Mouse (Mus musculus) heart, embryonic 16.5 days (tissue): ENCODE results near the gene Arid1a. TPM values are rescaled to one million over a fixed set of nuclear protein-coding genes. Genes with fewer than 3 reads are reported as not detected.
"Not testable (repeated sequence)": the region's sequence is repeated elsewhere in the genome, so short reads cannot be mapped to it uniquely, and the experiment has no call there.

Experiments used
- ATAC-seq: fragments of 200-750 bp; cut with Nextera tagmentation; replicated peaks from 2 replicates; pipeline ENCODE4 v1.8.0; 2017; ENCODE audit warnings: moderate number of reproducible peaks; ENCODE audit not compliant: insufficient read depth, low FRiP score; ENCODE audit errors: extremely low read depth
- H3K27ac ChIP-seq: fragments of 300-500 bp; sonication (generic); 2 replicates; pipeline ENCODE4 v1.5.1; 2014; ENCODE audit warnings: mild to moderate bottlenecking, low read length, control low read depth, moderate library complexity
- H3K27me3 ChIP-seq: fragments of 300-500 bp; sonication (generic); 2 replicates; pipeline ENCODE4 v1.6.1; 2014; ENCODE audit warnings: low read length, mixed read lengths; ENCODE audit not compliant: control insufficient read depth, insufficient read depth
- H3K36me3 ChIP-seq: fragments of 300-500 bp; sonication (generic); 2 replicates; pipeline ENCODE4 v1.6.1; 2014; ENCODE audit not compliant: control insufficient read depth, insufficient read depth
- H3K4me1 ChIP-seq: fragments of 300-500 bp; sonication (generic); 2 replicates; pipeline ENCODE4 v1.6.1; 2014; ENCODE audit warnings: low read length, mixed read lengths; ENCODE audit not compliant: control insufficient read depth, insufficient read depth
- H3K4me2 ChIP-seq: fragments of 300-500 bp; sonication (generic); 2 replicates; pipeline ENCODE4 v1.6.1; 2014; ENCODE audit warnings: low read depth, mild to moderate bottlenecking, control low read depth, low read length
- H3K4me3 ChIP-seq: fragments of 300-500 bp; sonication (generic); 2 replicates; pipeline ENCODE4 v1.5.1; 2014; ENCODE audit warnings: mild to moderate bottlenecking, control low read depth, low read length
- H3K9ac ChIP-seq: fragments of 300-500 bp; sonication (generic); 2 replicates; pipeline ENCODE4 v1.6.1; 2014; ENCODE audit warnings: low read length, control low read depth
- H3K9me3 ChIP-seq: fragments of 300-500 bp; sonication (generic); replicated peaks from 2 replicates; pipeline ENCODE4 v1.6.1; 2016; ENCODE audit warnings: low read length; ENCODE audit not compliant: control insufficient read depth
- WGBS: fragments of 180-500 bp; shearing (Covaris S2); extraction: QIAGEN DNeasy Blood & Tissue Kit; methylation state at CpG from one replicate; pipeline ENCODE4 v1.1.7; 2014; 5-methylcytosine and 5-hydroxymethylcytosine counted together
- polyA plus RNA-seq: library from polyadenylated mRNA; unstranded; fragments of >200 nt; fragmentation: Nextera tagmentation; extraction: Ambion mirVana; gene quantifications from 2 replicates; pipeline ENCODE4 v1.2.1, GENCODE M21; 2015

Arid1a gene
- polyA plus RNA-seq, 1 experiment from 2014 or later = 18.8 TPM

DNA sequence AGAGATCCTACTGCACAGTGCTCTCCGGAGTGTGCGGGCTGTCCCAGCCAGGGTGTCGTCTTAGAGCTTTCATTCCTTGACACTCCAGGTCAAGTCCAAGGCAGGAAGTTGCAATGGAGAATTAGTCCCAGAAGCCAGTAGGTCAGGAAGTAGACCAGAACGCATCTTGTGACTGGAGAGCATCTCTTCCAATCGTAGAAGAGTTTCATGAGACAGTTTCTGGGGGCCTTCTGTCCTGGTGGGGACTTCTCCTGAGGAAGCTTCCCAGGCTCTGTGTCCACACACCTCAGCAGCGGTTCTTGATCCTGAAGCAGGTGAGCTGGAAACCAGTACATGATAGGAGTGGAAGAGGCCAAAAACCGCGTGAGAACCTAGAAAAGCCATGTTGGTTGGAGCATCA, 94.1 kb downstream of the Arid1a start:
- Histone ChIP-seq H3K4me3 (no peak overlapping the region), H3K27ac (no peak overlapping the region), H3K36me3 (peaks cover 13% of the 10 kb centered on the region), H3K4me2 (no peak overlapping the region), H3K9ac (no peak overlapping the region), H3K4me1 (peaks cover 29% of the 10 kb centered on the region), H3K9me3 (no peaks in the 10 kb centered on the region), H3K27me3 (no peaks in the 10 kb centered on the region)
- WGBS = 84% methylated on average over 8 of the region's 8 CpGs
- no peak for ATAC-seq

DNA sequence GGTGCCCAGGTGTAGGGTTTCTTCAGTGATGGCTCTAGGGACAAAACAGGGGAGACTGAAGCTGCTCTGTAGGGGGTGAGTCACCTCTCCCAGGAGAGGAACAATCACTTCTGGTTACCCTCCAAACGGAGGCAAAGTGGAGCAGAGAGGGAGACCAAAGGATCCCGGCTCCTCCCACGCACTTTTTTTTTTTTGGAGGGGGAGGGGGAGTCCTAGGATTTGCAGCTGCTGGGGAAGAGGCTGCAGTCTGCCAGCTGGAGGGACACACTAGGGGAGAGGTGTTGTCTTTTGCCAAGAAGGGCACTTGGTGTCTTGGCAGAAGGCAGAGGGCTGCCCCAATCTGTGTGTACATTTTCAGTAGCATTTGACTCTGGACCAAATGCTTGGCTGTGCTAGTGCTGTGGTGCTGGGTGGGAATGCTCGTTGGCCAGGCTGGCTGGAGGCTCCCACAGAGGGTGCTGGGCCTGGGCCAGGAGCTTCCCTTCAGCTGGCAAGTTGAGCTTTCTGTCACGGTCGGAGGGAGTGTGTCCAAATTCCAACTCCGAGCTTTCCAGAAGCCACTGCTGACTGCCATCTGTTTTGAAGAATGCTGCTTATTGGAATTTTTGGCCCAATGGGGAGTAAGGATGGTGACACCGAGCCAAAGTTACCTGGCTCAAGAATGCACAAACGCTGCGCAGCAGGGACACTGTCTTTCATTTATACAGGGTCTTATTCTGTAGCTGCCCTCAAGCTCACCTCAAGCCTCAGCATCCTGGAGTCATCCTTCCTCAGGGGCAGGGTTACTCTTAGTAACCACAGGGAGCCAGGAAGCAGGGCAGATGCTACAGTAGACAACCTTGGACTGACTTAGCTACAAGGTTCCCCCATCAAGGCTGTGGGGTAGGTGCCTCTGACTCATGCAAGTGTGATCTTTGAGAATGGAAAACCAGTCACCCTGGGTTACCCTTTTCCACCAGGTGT, 96.1 kb downstream of the Arid1a start:
- Histone ChIP-seq H3K4me3 (peak overlapping the region; percentile 18), H3K36me3 (peaks cover 13% of the 10 kb centered on the region), H3K4me1 (peaks cover 27% of the 10 kb centered on the region), H3K9me3 (no peaks in the 10 kb centered on the region), H3K27ac (peak overlapping the region; percentile 90), H3K9ac (peak overlapping the region; percentile 46), H3K27me3 (no peaks in the 10 kb centered on the region), H3K4me2 (peak overlapping the region; percentile 55)
- peak; percentile 75 for ATAC-seq
- WGBS = 10% methylated on average over 10 of the region's 10 CpGs

DNA sequence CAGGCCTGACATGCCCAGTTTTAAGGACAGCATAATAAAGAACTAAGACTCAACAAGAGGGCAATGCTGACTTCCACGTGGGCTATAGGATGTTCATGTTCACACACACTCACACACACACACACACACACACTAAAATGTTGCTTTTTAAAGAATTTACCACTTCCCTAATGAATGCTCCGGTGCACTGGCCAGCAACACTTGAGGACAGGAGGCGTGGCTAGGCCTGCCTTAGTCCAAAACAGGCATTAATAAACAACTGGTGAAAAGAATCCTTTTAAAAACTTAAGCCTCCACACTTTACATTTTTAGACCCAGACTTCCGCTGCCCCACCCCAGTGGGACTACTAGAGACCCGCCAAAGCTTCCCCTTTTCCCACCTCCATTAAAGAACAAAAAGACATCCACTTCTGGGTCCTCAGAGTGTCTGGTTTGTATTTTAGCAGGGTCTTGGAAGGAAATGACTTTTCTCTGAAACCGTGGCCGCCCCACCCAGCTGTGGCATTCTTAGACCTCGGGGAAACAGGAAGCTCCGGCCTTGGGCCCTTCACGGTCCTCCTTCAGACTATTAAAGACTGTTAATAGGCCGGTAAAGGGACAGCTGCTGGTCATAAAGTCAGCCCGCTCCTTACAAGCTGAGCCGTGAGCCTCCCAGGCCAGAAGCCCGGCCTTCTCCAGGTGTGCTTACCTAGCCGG, 96.9 kb downstream of the Arid1a start:
- H3K36me3 ChIP-seq = peaks cover 9% of the 10 kb centered on the region; the same call in 1 of the 2 replicates
- no peaks in the 10 kb centered on the region for H3K27me3 ChIP-seq
- H3K27ac ChIP-seq = peak overlapping the region; percentile 90
- no peaks in the 10 kb centered on the region for H3K9me3 ChIP-seq
- peak overlapping the region; percentile 46 for H3K9ac ChIP-seq
- H3K4me2 ChIP-seq = peak overlapping the region; percentile 55
- peak; percentile 26; the same call in 1 of the 2 replicates for ATAC-seq
- peak overlapping the region; percentile 18 for H3K4me3 ChIP-seq
- peaks cover 27% of the 10 kb centered on the region for H3K4me1 ChIP-seq
- 15% methylated on average over 15 of the region's 15 CpGs for WGBS

- H3K9me3 ChIP-seq = no peaks in the 10 kb centered on the region
- peak overlapping the region; percentile 55; the same call in 1 of the 2 replicates for H3K4me2 ChIP-seq
- peaks cover 27% of the 10 kb centered on the region for H3K4me1 ChIP-seq
- no peak for ATAC-seq
- H3K36me3 ChIP-seq = 0 out of 2 replicates have a peak, but pooled peaks cover 6% of the 10 kb centered on the region
- H3K9ac ChIP-seq = no peak overlapping the region
- WGBS = 50% methylated on average over 2 of the region's 2 CpGs
- H3K27me3 ChIP-seq = no peaks in the 10 kb centered on the region
- peak overlapping the region; percentile 90 for H3K27ac ChIP-seq
- H3K4me3 ChIP-seq = no peak overlapping the region
Measured at GRCm38 (mm10) chr4:133658729-133659128, 97.8 kb downstream of the Arid1a start.

DNA sequence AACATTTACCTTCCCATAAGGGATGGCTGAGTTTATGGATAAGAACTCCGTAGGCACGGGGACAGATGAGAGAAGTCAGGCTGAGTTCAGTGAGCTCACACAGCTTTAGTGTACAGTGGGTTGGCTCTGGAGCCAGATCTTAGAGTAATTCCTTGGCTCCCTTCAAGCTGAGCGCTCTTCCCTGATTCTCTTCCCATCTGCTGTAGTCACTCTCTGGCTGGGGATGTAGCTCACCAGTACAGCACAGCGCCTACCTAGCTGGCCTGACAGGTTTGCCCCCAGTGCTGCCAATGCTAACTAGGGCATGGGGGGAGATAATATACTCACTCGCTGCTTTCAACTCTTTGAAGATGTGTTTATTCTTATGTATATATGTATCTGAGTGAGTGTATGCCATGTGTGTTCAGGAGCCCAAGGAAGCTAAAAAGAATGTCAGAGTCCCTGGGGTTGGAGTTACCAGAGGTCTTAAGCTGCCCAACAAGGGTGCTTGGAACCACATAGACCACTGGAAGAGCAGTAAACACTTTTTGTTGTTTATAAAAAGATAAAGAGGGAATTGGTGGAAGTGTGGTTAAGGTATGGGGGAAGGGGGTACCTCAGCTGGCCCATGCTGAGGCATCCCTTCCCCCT, 98.6 kb downstream of the Arid1a start:
- no peaks in the 10 kb centered on the region for H3K9me3 ChIP-seq
- H3K4me1 ChIP-seq = peaks cover 27% of the 10 kb centered on the region
- no peaks in the 10 kb centered on the region for H3K27me3 ChIP-seq
- H3K4me2 ChIP-seq = no peak overlapping the region
- H3K4me3 ChIP-seq = no peak overlapping the region
- ATAC-seq = no peak
- no peak overlapping the region for H3K27ac ChIP-seq
- 54% methylated on average over 5 of the region's 5 CpGs for WGBS
- H3K9ac ChIP-seq = no peak overlapping the region
- H3K36me3 ChIP-seq = 0 out of 2 replicates have a peak, but pooled peaks cover 6% of the 10 kb centered on the region

- no peak overlapping the region for H3K9ac ChIP-seq
- H3K36me3 ChIP-seq = 0 out of 2 replicates have a peak, but pooled peaks cover 2% of the 10 kb centered on the region
- WGBS = 21% methylated on average over 4 of the region's 4 CpGs
- peaks cover 27% of the 10 kb centered on the region for H3K4me1 ChIP-seq
- no peaks in the 10 kb centered on the region for H3K9me3 ChIP-seq
- H3K4me2 ChIP-seq = no peak overlapping the region
- H3K27ac ChIP-seq = no peak overlapping the region
- no peaks in the 10 kb centered on the region for H3K27me3 ChIP-seq
- H3K4me3 ChIP-seq = no peak overlapping the region
- no peak for ATAC-seq
Measured at GRCm38 (mm10) chr4:133656997-133657396, 99.6 kb downstream of the Arid1a start.

GRCm38 (mm10) chr4:133656294-133656693, 100.3 kb downstream of the Arid1a start:
- H3K27me3 ChIP-seq = no peaks in the 10 kb centered on the region
- H3K27ac ChIP-seq = no peak overlapping the region
- no peak overlapping the region for H3K4me2 ChIP-seq
- H3K9ac ChIP-seq = no peak overlapping the region
- peaks cover 26% of the 10 kb centered on the region for H3K4me1 ChIP-seq
- ATAC-seq = no peak
- H3K36me3 ChIP-seq = no peaks in the 10 kb centered on the region
- H3K4me3 ChIP-seq = no peak overlapping the region
- H3K9me3 ChIP-seq = no peaks in the 10 kb centered on the region
- WGBS = 67% methylated on average over 4 of the region's 4 CpGs

DNA sequence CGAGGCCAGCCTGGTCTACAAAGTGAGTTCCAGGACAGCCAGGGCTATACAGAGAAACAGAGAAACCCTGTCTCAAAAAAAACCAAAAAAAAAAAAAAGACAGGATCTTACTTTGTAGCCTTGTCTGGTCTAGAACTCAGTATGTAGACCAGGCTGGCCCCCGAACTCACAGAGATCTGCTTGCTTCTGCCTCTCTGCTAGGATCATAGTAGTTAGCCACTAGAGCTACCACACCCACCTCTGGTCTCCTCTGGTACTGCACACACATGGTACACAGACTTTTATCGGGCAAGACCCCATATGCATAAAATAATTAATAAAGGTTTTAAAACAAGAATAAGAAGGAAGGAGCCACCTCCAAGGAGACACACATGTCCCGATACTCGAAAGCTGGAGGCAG, 102.5 kb downstream of the Arid1a start:
- H3K9me3 ChIP-seq, ATAC-seq: not testable (repeated sequence)
- 83% methylated on average over 5 of the region's 5 CpGs for WGBS

More for the DNA sequence above, 102.5 kb downstream of the Arid1a start:
- H3K27me3 ChIP-seq, H3K36me3 ChIP-seq, H3K4me2 ChIP-seq, H3K9ac ChIP-seq, H3K4me3 ChIP-seq, H3K4me1 ChIP-seq, H3K27ac ChIP-seq: not testable (repeated sequence)
